Mouse (Mus musculus): ENCODE results near the gene Klhl18. TPM values are rescaled to one million over a fixed set of nuclear protein-coding genes. Genes with fewer than 3 reads are reported as not detected.
A peak's percentile ranks its signal among the peaks of the same experiment; 100 is the strongest.

Klhl18 gene
- polyA plus RNA-seq, 1 experiment from 2014 or later = 10.5 TPM

GRCm38 (mm10) chr9:110459145-110459727, 17.3 kb downstream of the Klhl18 start:
- Histone ChIP-seq H3K4me2 (no peak overlapping the region), H3K27me3 (no peaks in the 10 kb centered on the region), H3K36me3 (peaks cover 11% of the 10 kb centered on the region; the same call in 1 of the 2 replicates), H3K9ac (no peak overlapping the region), H3K4me1 (no peaks in the 10 kb centered on the region), H3K4me3 (no peak overlapping the region), H3K27ac (no peak overlapping the region), H3K9me3 (no peaks in the 10 kb centered on the region)
- 68% methylated on average over 2 of the region's 2 CpGs for WGBS
- no peak for ATAC-seq (ENCODE audit: insufficient number of reproducible peaks, low FRiP score, low TSS enrichment, low read depth)

GRCm38 (mm10) chr9:110457926-110458325, 18.6 kb downstream of the Klhl18 start:
- no peaks in the 10 kb centered on the region for H3K4me1 ChIP-seq
- H3K36me3 ChIP-seq = peaks cover 8% of the 10 kb centered on the region; the same call in 1 of the 2 replicates
- no peak overlapping the region for H3K4me2 ChIP-seq
- H3K9ac ChIP-seq = no peak overlapping the region
- H3K27me3 ChIP-seq = no peaks in the 10 kb centered on the region
- H3K9me3 ChIP-seq = no peaks in the 10 kb centered on the region
- no peak for ATAC-seq (ENCODE audit: insufficient number of reproducible peaks, low FRiP score, low TSS enrichment, low read depth)
- H3K27ac ChIP-seq = no peak overlapping the region
- H3K4me3 ChIP-seq = no peak overlapping the region
- WGBS = 74% methylated on average over 3 of the region's 3 CpGs

- 75% methylated on average over 3 of the region's 3 CpGs for WGBS
These were observed 24.0 kb downstream of the Klhl18 start for GRCm38 (mm10) chr9:110452523-110452922.

GRCm38 (mm10) chr9:110448857-110449617, 27.5 kb downstream of the Klhl18 start:
- Histone ChIP-seq H3K4me3 (no peak overlapping the region), H3K36me3 (peaks cover 27% of the 10 kb centered on the region), H3K27me3 (no peaks in the 10 kb centered on the region), H3K27ac (no peak overlapping the region), H3K4me1 (peaks cover 4% of the 10 kb centered on the region), H3K4me2 (no peak overlapping the region), H3K9me3 (no peaks in the 10 kb centered on the region), H3K9ac (no peak overlapping the region)
- 22% methylated on average over 11 of the region's 11 CpGs for WGBS
- ATAC-seq (ENCODE audit: insufficient number of reproducible peaks, low FRiP score, low TSS enrichment, low read depth) = peak; percentile 86

More at GRCm38 (mm10) chr9:110452523-110452922, 24.0 kb downstream of the Klhl18 start:
- Histone ChIP-seq H3K27me3 (no peaks in the 10 kb centered on the region), H3K4me2 (no peak overlapping the region), H3K27ac (no peak overlapping the region), H3K9ac (no peak overlapping the region), H3K4me3 (no peak overlapping the region), H3K9me3 (no peaks in the 10 kb centered on the region), H3K4me1 (peaks cover 4% of the 10 kb centered on the region), H3K36me3 (peaks cover 29% of the 10 kb centered on the region)
- ATAC-seq (ENCODE audit: insufficient number of reproducible peaks, low FRiP score, low TSS enrichment, low read depth) = no peak

- Histone ChIP-seq H3K9me3 (no peaks in the 10 kb centered on the region), H3K27me3 (no peaks in the 10 kb centered on the region), H3K4me3 (no peak overlapping the region), H3K4me1 (peaks cover 4% of the 10 kb centered on the region), H3K36me3 (peaks cover 27% of the 10 kb centered on the region), H3K9ac (no peak overlapping the region), H3K4me2 (no peak overlapping the region), H3K27ac (no peak overlapping the region)
- WGBS = 84% methylated on average over 15 of the region's 15 CpGs
- ATAC-seq (ENCODE audit: insufficient number of reproducible peaks, low FRiP score, low TSS enrichment, low read depth) = no peak
These were observed 28.1 kb downstream of the Klhl18 start for GRCm38 (mm10) chr9:110448356-110448755.

GRCm38 (mm10) chr9:110440559-110440958, 35.9 kb downstream of the Klhl18 start:
- Histone ChIP-seq H3K27me3 (no peaks in the 10 kb centered on the region), H3K4me1 (no peaks in the 10 kb centered on the region), H3K9me3 (no peaks in the 10 kb centered on the region), H3K27ac (no peak overlapping the region), H3K4me3 (no peak overlapping the region), H3K4me2 (no peak overlapping the region), H3K9ac (no peak overlapping the region), H3K36me3 (peaks cover 40% of the 10 kb centered on the region)
- no peak for ATAC-seq (ENCODE audit: insufficient number of reproducible peaks, low FRiP score, low TSS enrichment, low read depth)
- 89% methylated on average over 6 of the region's 6 CpGs for WGBS

GRCm38 (mm10) chr9:110440049-110440448, 36.4 kb downstream of the Klhl18 start:
- Histone ChIP-seq H3K36me3 (peaks cover 45% of the 10 kb centered on the region), H3K4me1 (no peaks in the 10 kb centered on the region), H3K9ac (no peak overlapping the region), H3K9me3 (no peaks in the 10 kb centered on the region), H3K27me3 (no peaks in the 10 kb centered on the region), H3K4me3 (no peak overlapping the region), H3K27ac (no peak overlapping the region), H3K4me2 (no peak overlapping the region)
- 47% methylated on average over 5 of the region's 5 CpGs for WGBS
- ATAC-seq (ENCODE audit: insufficient number of reproducible peaks, low FRiP score, low TSS enrichment, low read depth) = no peak

- ATAC-seq (ENCODE audit: insufficient number of reproducible peaks, low FRiP score, low TSS enrichment, low read depth) = no peak
- WGBS = 93% methylated on average over 11 of the region's 11 CpGs
- no peak overlapping the region for H3K9ac ChIP-seq
- H3K36me3 ChIP-seq = peaks cover 62% of the 10 kb centered on the region
- H3K9me3 ChIP-seq = no peaks in the 10 kb centered on the region
- H3K4me3 ChIP-seq = no peak overlapping the region
- no peak overlapping the region for H3K4me2 ChIP-seq
- H3K27ac ChIP-seq = no peak overlapping the region
- no peaks in the 10 kb centered on the region for H3K4me1 ChIP-seq
- no peaks in the 10 kb centered on the region for H3K27me3 ChIP-seq
These were observed 40.5 kb downstream of the Klhl18 start for GRCm38 (mm10) chr9:110436041-110436440.

- Histone ChIP-seq H3K4me3 (no peak overlapping the region), H3K9me3 (no peaks in the 10 kb centered on the region), H3K27me3 (no peaks in the 10 kb centered on the region), H3K9ac (no peak overlapping the region), H3K27ac (no peak overlapping the region), H3K36me3 (peaks cover 81% of the 10 kb centered on the region), H3K4me1 (no peaks in the 10 kb centered on the region), H3K4me2 (no peak overlapping the region)
- 89% methylated on average over 2 of the region's 2 CpGs for WGBS
- no peak for ATAC-seq (ENCODE audit: insufficient number of reproducible peaks, low FRiP score, low TSS enrichment, low read depth)
These were observed 43.4 kb downstream of the Klhl18 start for GRCm38 (mm10) chr9:110433045-110433444.

- H3K9ac ChIP-seq = no peak overlapping the region
- no peak overlapping the region for H3K4me2 ChIP-seq
- no peaks in the 10 kb centered on the region for H3K4me1 ChIP-seq
- no peaks in the 10 kb centered on the region for H3K9me3 ChIP-seq
- H3K36me3 ChIP-seq = peaks cover 80% of the 10 kb centered on the region
- H3K27me3 ChIP-seq = no peaks in the 10 kb centered on the region
- 91% methylated on average over 8 of the region's 8 CpGs for WGBS
- H3K27ac ChIP-seq = no peak overlapping the region
- ATAC-seq (ENCODE audit: insufficient number of reproducible peaks, low FRiP score, low TSS enrichment, low read depth) = no peak
- H3K4me3 ChIP-seq = no peak overlapping the region
These were observed 45.3 kb downstream of the Klhl18 start for GRCm38 (mm10) chr9:110431241-110431640.

GRCm38 (mm10) chr9:110419511-110420112, 56.9 kb downstream of the Klhl18 start, which contains the start of gene Ngp:
Gene Ngp (plus strand): TSS chr9:110419747.
- ATAC-seq (ENCODE audit: insufficient number of reproducible peaks, low FRiP score, low TSS enrichment, low read depth) = no peak
- no peaks in the 10 kb centered on the region for H3K27me3 ChIP-seq
- H3K36me3 ChIP-seq = no peaks in the 10 kb centered on the region
- no peak within 1 kb of the TSS for H3K9ac ChIP-seq
- H3K4me1 ChIP-seq = no peaks in the 10 kb centered on the region
- H3K9me3 ChIP-seq = no peaks in the 10 kb centered on the region
- H3K4me3 ChIP-seq = no peak within 1 kb of the TSS
- WGBS = 85% methylated on average over 12 of the region's 12 CpGs
- no peak within 1 kb of the TSS for H3K4me2 ChIP-seq
- H3K27ac ChIP-seq = no peak within 1 kb of the TSS

GRCm38 (mm10) chr9:110413785-110414184, 62.7 kb downstream of the Klhl18 start:
- Histone ChIP-seq H3K4me2 (no peak overlapping the region), H3K9ac (no peak overlapping the region), H3K4me3 (no peak overlapping the region), H3K27ac (no peak overlapping the region), H3K36me3 (no peaks in the 10 kb centered on the region), H3K27me3 (no peaks in the 10 kb centered on the region), H3K4me1 (peaks cover 2% of the 10 kb centered on the region; the same call in 1 of the 2 replicates), H3K9me3 (no peaks in the 10 kb centered on the region)
- WGBS = 47% methylated on average over 9 of the region's 9 CpGs
- ATAC-seq (ENCODE audit: insufficient number of reproducible peaks, low FRiP score, low TSS enrichment, low read depth) = no peak

Data from limb, embryonic 15.5 days (tissue).